Mouse (Mus musculus) liver, adult 2 months (tissue): Measurements from ENCODE around the gene Izumo2. TPM values are rescaled to one million over a fixed set of nuclear protein-coding genes. Genes with fewer than 3 reads are reported as not detected.

Experiments used
- DNase-seq: peaks from one replicate; pipeline ENCODE4 v3.0.0-alpha.2; 2011; ENCODE audit warnings: low read depth, low spot score; ENCODE audit errors: extremely low read depth
- H3K27ac ChIP-seq: fragments of 200-500 bp; replicated peaks from 2 replicates; pipeline ENCODE4 v1.5.1; 2012; ENCODE audit warnings: low read depth, mild to moderate bottlenecking, control low read depth, inconsistent platforms, low read length; ENCODE audit not compliant: insufficient read depth
- H3K27me3 ChIP-seq: fragments of 200-500 bp; 2 replicates; pipeline ENCODE4 v1.6.1; 2012; ENCODE audit warnings: mild to moderate bottlenecking, moderate library complexity, low read length, inconsistent platforms; ENCODE audit not compliant: control insufficient read depth, insufficient read depth
- H3K36me3 ChIP-seq: fragments of 200-500 bp; 2 replicates; pipeline ENCODE4 v1.6.1; 2012; ENCODE audit warnings: low read length, inconsistent platforms; ENCODE audit not compliant: control insufficient read depth, insufficient read depth
- H3K4me1 ChIP-seq: fragments of 200-500 bp; 2 replicates; pipeline ENCODE4 v1.6.1; 2011; ENCODE audit warnings: low read length; ENCODE audit not compliant: control insufficient read depth, insufficient read depth
- H3K4me3 ChIP-seq: fragments of 200-500 bp; 2 replicates; pipeline ENCODE4 v1.5.1; 2011; ENCODE audit warnings: low read depth, mild to moderate bottlenecking, control low read depth, low read length, moderate library complexity; ENCODE audit not compliant: insufficient read depth
- H3K79me2 ChIP-seq: fragments of 200-500 bp; 2 replicates; pipeline ENCODE4 v1.6.1; 2012; ENCODE audit warnings: inconsistent platforms, mild to moderate bottlenecking, low read length, moderate library complexity; ENCODE audit not compliant: control insufficient read depth, insufficient read depth
- H3K9ac ChIP-seq: fragments of 200-500 bp; 2 replicates; pipeline ENCODE4 v1.6.1; 2012; ENCODE audit warnings: low read depth, mild to moderate bottlenecking, control low read depth, inconsistent platforms, low read length
- CTCF ChIP-seq: fragments of 200-500 bp; IDR thresholded peaks from 2 replicates; pipeline ENCODE4 v1.5.1; 2011; ENCODE audit warnings: low read depth, low read length, control low read depth
- POLR2A ChIP-seq: fragments of 200-500 bp; IDR thresholded peaks from 2 replicates; pipeline ENCODE4 v1.6.1; 2011; ENCODE audit warnings: low read length, control low read depth; ENCODE audit not compliant: insufficient read depth; ENCODE audit errors: extremely low read depth
- WGBS: fragments of 180-500 bp; shearing (Covaris S2); methylation state at CpG from one replicate; pipeline ENCODE4 v1.1.7; 2018; 5-methylcytosine and 5-hydroxymethylcytosine counted together
- polyA plus RNA-seq: library from polyadenylated mRNA; depleted of rRNA; stranded (reverse); fragments of >200 nt; gene quantifications from 2 replicates; pipeline ENCODE4 v1.2.3, GENCODE M21; 2012
- total RNA-seq: library from RNA; depleted of rRNA; stranded (reverse); fragments of >200 nt; gene quantifications from 2 replicates; pipeline ENCODE4 v1.2.3, GENCODE M21; 2014

The Izumo2 gene
- total and polyA plus RNA-seq, 2 experiments, result not detected

DNA sequence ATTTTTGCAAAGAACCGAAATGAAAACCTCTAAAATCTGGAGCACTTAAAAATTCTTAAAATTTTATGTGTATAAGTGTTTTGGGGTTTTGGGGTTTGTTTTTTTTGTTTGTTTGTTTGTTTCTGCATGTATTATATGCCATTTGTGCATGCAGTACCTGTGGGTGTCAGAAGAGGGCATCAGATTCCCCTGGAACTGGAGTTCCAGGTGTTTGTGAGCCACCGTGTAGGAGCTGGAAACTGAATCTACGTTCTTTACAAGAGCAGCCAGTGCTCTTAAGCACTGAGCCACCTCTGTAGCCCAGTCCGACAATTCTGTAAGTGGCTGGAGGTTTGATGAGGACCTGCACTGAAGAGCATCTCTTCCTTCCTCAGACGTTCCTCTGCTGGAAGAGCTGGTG lies 1.3 kb downstream of the Izumo2 start:
- Histone ChIP-seq H3K79me2 (no peaks in the 10 kb centered on the region), H3K4me3 (no peak overlapping the region), H3K36me3 (no peaks in the 10 kb centered on the region), H3K9ac (no peak overlapping the region), H3K4me1 (no peaks in the 10 kb centered on the region), H3K27me3 (no peaks in the 10 kb centered on the region), H3K27ac (no peak overlapping the region)
- TF ChIP-seq POLR2A (no peak), CTCF (no peak)
- no peak for DNase-seq
- WGBS, result 83% methylated on average over 5 of the region's 5 CpGs

- no peak for TF ChIP-seq CTCF
- TF ChIP-seq POLR2A, result no peak
- Histone ChIP-seq H3K4me3 (no peak overlapping the region), H3K9ac (no peak overlapping the region), H3K27ac (no peak overlapping the region), H3K4me1 (no peaks in the 10 kb centered on the region), H3K36me3 (no peaks in the 10 kb centered on the region), H3K79me2 (no peaks in the 10 kb centered on the region), H3K27me3 (no peaks in the 10 kb centered on the region)
- DNase-seq, result no peak
- WGBS, result 62% methylated on average over 5 of the region's 5 CpGs
Observed at GRCm38 (mm10) chr7:44722058-44722457, 13.5 kb downstream of the Izumo2 start.

GRCm38 (mm10) chr7:44724316-44724715 lies 15.8 kb downstream of the Izumo2 start:
- Histone ChIP-seq H3K27ac (no peak overlapping the region), H3K9ac (no peak overlapping the region), H3K4me1 (no peaks in the 10 kb centered on the region), H3K27me3 (no peaks in the 10 kb centered on the region), H3K4me3 (no peak overlapping the region), H3K79me2 (no peaks in the 10 kb centered on the region), H3K36me3 (no peaks in the 10 kb centered on the region)
- no peak for DNase-seq
- 21% methylated on average over 7 of the region's 7 CpGs for WGBS
- no peak for TF ChIP-seq POLR2A
- peak; percentile 12; the same call in 1 of the 2 replicates for TF ChIP-seq CTCF

DNA sequence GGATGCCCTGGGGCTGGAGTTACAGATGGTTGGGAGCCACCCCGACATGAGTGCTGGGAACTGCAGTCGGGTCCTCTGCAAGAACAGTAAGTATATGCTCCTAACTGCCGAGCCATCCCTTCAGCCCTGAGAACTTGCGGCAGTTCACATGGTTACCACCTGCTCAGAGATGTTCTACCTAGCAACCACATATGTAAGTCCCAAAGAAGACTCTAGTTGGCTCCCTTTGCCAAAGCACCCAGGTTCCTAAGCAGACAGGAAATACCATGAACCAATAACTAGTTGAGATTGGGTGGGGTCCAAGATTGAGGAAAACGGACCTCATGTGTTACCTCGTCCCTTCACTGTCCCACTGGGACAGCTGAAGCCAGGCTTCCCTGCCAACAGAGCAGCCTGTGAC lies 17.8 kb downstream of the Izumo2 start:
- Histone ChIP-seq H3K9ac (no peak overlapping the region), H3K27ac (no peak overlapping the region), H3K36me3 (no peaks in the 10 kb centered on the region), H3K27me3 (no peaks in the 10 kb centered on the region), H3K79me2 (no peaks in the 10 kb centered on the region), H3K4me3 (no peak overlapping the region), H3K4me1 (no peaks in the 10 kb centered on the region)
- DNase-seq, result no peak
- 67% methylated on average over 6 of the region's 6 CpGs for WGBS
- no peak for TF ChIP-seq POLR2A
- no peak for TF ChIP-seq CTCF

- H3K27me3 ChIP-seq, result no peaks in the 10 kb centered on the region
- H3K79me2 ChIP-seq, result no peaks in the 10 kb centered on the region
- 69% methylated on average over 5 of the region's 5 CpGs for WGBS
- H3K9ac ChIP-seq, result no peak overlapping the region
- H3K27ac ChIP-seq, result no peak overlapping the region
- DNase-seq, result no peak
- H3K36me3 ChIP-seq, result no peaks in the 10 kb centered on the region
- H3K4me1 ChIP-seq, result no peaks in the 10 kb centered on the region
- TF ChIP-seq CTCF (no peak), POLR2A (no peak)
- H3K4me3 ChIP-seq, result no peak overlapping the region
Observed at GRCm38 (mm10) chr7:44727151-44727550, 18.6 kb downstream of the Izumo2 start.

GRCm38 (mm10) chr7:44728082-44728975 lies 19.8 kb downstream of the Izumo2 start:
- Histone ChIP-seq H3K9ac (no peak overlapping the region), H3K4me1 (no peaks in the 10 kb centered on the region), H3K27me3 (no peaks in the 10 kb centered on the region), H3K36me3 (no peaks in the 10 kb centered on the region), H3K27ac (no peak overlapping the region), H3K79me2 (no peaks in the 10 kb centered on the region), H3K4me3 (no peak overlapping the region)
- DNase-seq, result no peak
- WGBS, result 85% methylated on average over 11 of the region's 11 CpGs
- TF ChIP-seq POLR2A (no peak), CTCF (no peak)
